Mouse (Mus musculus) stomach, embryonic 15.5 days (tissue): ENCODE results near the gene Strn4. TPM values are rescaled to one million over a fixed set of nuclear protein-coding genes. Genes with fewer than 3 reads are reported as not detected.
A peak's percentile ranks its signal among the peaks of the same experiment; 100 is the strongest.

Experiments used
- ATAC-seq: fragments of 200-750 bp; cut with Nextera tagmentation; 2 replicates; pipeline ENCODE4 v1.8.0; 2017; ENCODE audit warnings: low read depth, moderate number of reproducible peaks, moderate TSS enrichment; ENCODE audit not compliant: insufficient read depth, low FRiP score
- H3K27ac ChIP-seq: fragments of 300-500 bp; sonication (generic); 2 replicates; pipeline ENCODE4 v1.5.1; 2015; ENCODE audit warnings: mild to moderate bottlenecking, inconsistent platforms
- H3K27me3 ChIP-seq: fragments of 300-500 bp; sonication (generic); replicated peaks from 2 replicates; pipeline ENCODE4 v1.6.1; 2015; ENCODE audit warnings: inconsistent platforms
- H3K36me3 ChIP-seq: fragments of 300-500 bp; sonication (generic); 2 replicates; pipeline ENCODE4 v1.6.1; 2015; ENCODE audit warnings: inconsistent platforms
- H3K4me1 ChIP-seq: fragments of 300-500 bp; sonication (generic); 2 replicates; pipeline ENCODE4 v1.6.1; 2015; ENCODE audit warnings: inconsistent platforms
- H3K4me2 ChIP-seq: fragments of 300-500 bp; sonication (generic); 2 replicates; pipeline ENCODE4 v1.6.1; 2015; ENCODE audit warnings: mild to moderate bottlenecking, inconsistent platforms
- H3K4me3 ChIP-seq: fragments of 300-500 bp; sonication (generic); replicated peaks from 2 replicates; pipeline ENCODE4 v1.5.1; 2015; ENCODE audit warnings: inconsistent platforms
- H3K9ac ChIP-seq: fragments of 300-500 bp; sonication (generic); 2 replicates; pipeline ENCODE4 v1.6.1; 2015; ENCODE audit warnings: inconsistent platforms
- H3K9me3 ChIP-seq: fragments of 300-500 bp; sonication (generic); 2 replicates; pipeline ENCODE4 v1.6.1; 2016; ENCODE audit warnings: inconsistent platforms
- WGBS: fragments of 180-500 bp; shearing (Covaris S2); methylation state at CpG from one replicate; pipeline ENCODE4 v1.1.7; 2015; 5-methylcytosine and 5-hydroxymethylcytosine counted together
- polyA plus RNA-seq: library from polyadenylated mRNA; unstranded; fragments of >200 nt; fragmentation: Nextera tagmentation; extraction: Ambion mirVana; gene quantifications from 2 replicates; pipeline ENCODE4 v1.2.1, GENCODE M21; 2015

Gene Strn4
- polyA plus RNA-seq: 87.2 and 89.4 TPM in 2 replicates

DNA sequence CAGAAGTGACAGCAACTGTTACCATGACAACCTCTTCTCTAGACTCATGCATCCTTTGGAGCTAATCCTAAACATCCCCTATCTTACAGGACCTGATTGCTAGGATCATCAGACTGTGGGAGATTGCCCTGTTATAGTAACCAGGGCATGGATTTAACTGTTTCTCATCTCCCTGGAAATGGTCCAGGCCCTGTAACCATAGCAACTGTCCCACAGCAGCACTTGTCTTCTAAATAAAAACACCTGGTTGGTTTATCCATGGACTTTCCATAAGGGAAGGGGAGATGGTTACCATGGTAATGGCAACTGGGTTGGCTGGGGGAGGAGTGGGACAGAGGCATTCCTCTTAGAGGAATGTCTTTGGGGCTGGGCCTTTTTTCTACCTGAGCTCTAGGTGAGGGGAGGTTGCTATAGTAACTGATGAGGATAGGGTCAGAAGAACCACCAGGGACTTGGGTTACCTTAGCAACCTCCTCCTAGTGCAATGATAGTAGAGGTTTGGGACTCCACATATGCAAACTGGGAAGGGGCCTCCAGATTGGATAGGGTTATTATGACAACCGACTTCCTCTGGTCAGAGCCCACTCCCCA lies at the start of gene Strn4:
Gene Strn4 (plus strand): TSS at position 539 of the 591 bp plus-strand sequence.
- WGBS: 6% methylated on average over 1 of the region's 1 CpGs
- 0 out of 2 replicates have a peak, but pooled peaks cover 15% of the 10 kb centered on the region for H3K27me3 ChIP-seq
- H3K27ac ChIP-seq: peak within 1 kb of the TSS; percentile 94
- peaks cover 51% of the 10 kb centered on the region for H3K4me1 ChIP-seq
- H3K4me2 ChIP-seq: peak within 1 kb of the TSS; percentile 89
- peak within 1 kb of the TSS; percentile 99 for H3K9ac ChIP-seq
- no peaks in the 10 kb centered on the region for H3K9me3 ChIP-seq
- peak within 1 kb of the TSS; percentile 88 for H3K4me3 ChIP-seq
- ATAC-seq: no peak
- no peaks in the 10 kb centered on the region for H3K36me3 ChIP-seq

- H3K27ac ChIP-seq: no peak overlapping the region
- H3K4me1 ChIP-seq: peaks cover 4% of the 10 kb centered on the region; the same call in 1 of the 2 replicates
- no peak overlapping the region for H3K9ac ChIP-seq
- no peak overlapping the region for H3K4me2 ChIP-seq
- ATAC-seq: no peak
- no peaks in the 10 kb centered on the region for H3K9me3 ChIP-seq
- H3K4me3 ChIP-seq: no peak overlapping the region
- 49% methylated on average over 2 of the region's 2 CpGs for WGBS
- no peaks in the 10 kb centered on the region for H3K27me3 ChIP-seq
- no peaks in the 10 kb centered on the region for H3K36me3 ChIP-seq
These were observed 49.2 kb upstream of the Strn4 start for GRCm38 (mm10) chr7:16766443-16766842.

DNA sequence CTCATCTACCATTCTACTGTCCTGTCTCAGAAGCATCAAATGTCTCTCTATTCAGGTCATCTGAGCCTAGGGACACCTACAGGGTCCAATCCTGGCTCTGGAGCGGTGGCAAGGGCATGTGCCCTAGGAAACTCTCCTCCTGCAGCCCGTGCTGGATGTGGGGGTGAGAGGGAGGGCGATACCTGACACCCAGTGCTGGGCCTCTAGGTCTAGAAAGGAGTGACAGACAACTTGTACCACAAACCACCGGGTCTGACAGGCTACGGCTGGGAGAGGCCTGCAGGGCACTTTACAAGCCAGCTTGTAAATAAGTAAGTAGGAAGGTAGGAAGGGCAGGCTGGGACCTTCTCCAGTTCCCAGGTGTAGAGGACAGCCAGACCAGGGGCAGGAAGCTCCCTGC lies 39.8 kb upstream of the Strn4 start:
- Histone ChIP-seq H3K27ac (no peak overlapping the region), H3K27me3 (no peaks in the 10 kb centered on the region), H3K36me3 (no peaks in the 10 kb centered on the region), H3K4me1 (peaks cover 4% of the 10 kb centered on the region), H3K9me3 (no peaks in the 10 kb centered on the region), H3K4me2 (no peak overlapping the region), H3K9ac (no peak overlapping the region), H3K4me3 (no peak overlapping the region)
- no peak for ATAC-seq
- 53% methylated on average over 5 of the region's 5 CpGs for WGBS

GRCm38 (mm10) chr7:16780076-16780475 lies 35.6 kb upstream of the Strn4 start:
- Histone ChIP-seq H3K4me3 (no peak overlapping the region), H3K4me1 (peaks cover 25% of the 10 kb centered on the region), H3K36me3 (no peaks in the 10 kb centered on the region), H3K9ac (no peak overlapping the region), H3K27ac (no peak overlapping the region; the same call in 1 of the 2 replicates), H3K9me3 (no peaks in the 10 kb centered on the region), H3K27me3 (no peaks in the 10 kb centered on the region), H3K4me2 (no peak overlapping the region)
- 64% methylated on average over 5 of the region's 5 CpGs for WGBS
- ATAC-seq: no peak

DNA sequence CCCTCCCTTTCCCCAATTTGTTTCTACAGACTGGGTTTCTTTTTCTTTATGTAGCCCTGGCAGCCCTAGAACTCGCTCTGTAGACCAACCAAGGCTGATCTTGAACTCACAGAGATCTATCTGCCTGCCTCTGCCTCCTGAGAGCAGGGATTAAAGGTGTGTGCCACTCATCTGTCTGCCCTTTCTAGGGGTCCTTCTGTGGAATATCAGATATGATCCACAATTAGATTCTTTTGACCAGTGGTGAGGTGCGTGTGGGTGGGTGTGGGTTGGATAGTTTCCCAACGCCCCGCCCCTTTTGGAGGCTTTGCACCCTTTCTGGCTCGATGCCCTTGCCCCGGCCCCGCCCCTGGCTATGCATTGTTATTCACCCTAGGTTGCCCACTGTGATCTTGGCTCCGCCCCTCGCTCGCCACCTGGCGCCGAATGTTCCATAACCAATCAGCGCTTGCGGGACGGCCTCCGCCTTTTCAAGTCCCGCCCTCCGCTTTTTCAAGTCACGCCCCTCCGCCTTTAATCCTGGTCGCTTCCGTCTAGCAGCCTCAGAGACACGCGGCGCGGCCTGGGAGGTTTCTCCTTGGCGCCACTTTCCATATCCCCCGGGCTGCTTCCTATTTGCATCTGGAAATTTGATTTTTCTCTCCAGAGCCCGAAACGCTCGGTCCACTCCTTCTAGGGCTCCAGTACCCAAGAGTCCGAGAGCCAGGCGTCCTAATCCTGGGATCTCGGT lies 34.7 kb upstream of the Strn4 start, which contains the start of gene Slc1a5:
Gene Slc1a5 (plus strand): TSS at position 516 of the 730 bp plus-strand sequence.
- peak within 1 kb of the TSS; percentile 66 for H3K9ac ChIP-seq
- no peaks in the 10 kb centered on the region for H3K9me3 ChIP-seq
- H3K4me1 ChIP-seq: peaks cover 25% of the 10 kb centered on the region
- H3K4me2 ChIP-seq: peak within 1 kb of the TSS; percentile 92
- no peaks in the 10 kb centered on the region for H3K27me3 ChIP-seq
- peak within 1 kb of the TSS; percentile 59 for H3K4me3 ChIP-seq
- WGBS: 4% methylated on average over 34 of the region's 34 CpGs
- H3K36me3 ChIP-seq: no peaks in the 10 kb centered on the region
- peak within 1 kb of the TSS; percentile 60 for H3K27ac ChIP-seq
- peak; percentile 82 for ATAC-seq

- Histone ChIP-seq H3K36me3 (no peaks in the 10 kb centered on the region), H3K4me1 (peaks cover 25% of the 10 kb centered on the region), H3K27ac (peak overlapping the region; percentile 60), H3K9me3 (no peaks in the 10 kb centered on the region), H3K4me3 (peak overlapping the region; percentile 59), H3K4me2 (peak overlapping the region; percentile 92), H3K27me3 (no peaks in the 10 kb centered on the region), H3K9ac (peak overlapping the region; percentile 66)
- WGBS: under 1% methylated on average over 10 of the region's 10 CpGs
- no peak for ATAC-seq
These were observed 34.2 kb upstream of the Strn4 start for GRCm38 (mm10) chr7:16781555-16781815.

- peak overlapping the region; percentile 59 for H3K4me3 ChIP-seq
- H3K27ac ChIP-seq: peak overlapping the region; percentile 60; the same call in 1 of the 2 replicates
- H3K36me3 ChIP-seq: peaks cover 4% of the 10 kb centered on the region; the same call in 1 of the 2 replicates
- peaks cover 25% of the 10 kb centered on the region for H3K4me1 ChIP-seq
- no peak for ATAC-seq
- H3K9me3 ChIP-seq: no peaks in the 10 kb centered on the region
- WGBS: 0% methylated on average over 60 of the region's 60 CpGs
- H3K4me2 ChIP-seq: peak overlapping the region; percentile 92
- peak overlapping the region; percentile 66 for H3K9ac ChIP-seq
- no peaks in the 10 kb centered on the region for H3K27me3 ChIP-seq
These were observed 33.7 kb upstream of the Strn4 start for GRCm38 (mm10) chr7:16781816-16782554.

DNA sequence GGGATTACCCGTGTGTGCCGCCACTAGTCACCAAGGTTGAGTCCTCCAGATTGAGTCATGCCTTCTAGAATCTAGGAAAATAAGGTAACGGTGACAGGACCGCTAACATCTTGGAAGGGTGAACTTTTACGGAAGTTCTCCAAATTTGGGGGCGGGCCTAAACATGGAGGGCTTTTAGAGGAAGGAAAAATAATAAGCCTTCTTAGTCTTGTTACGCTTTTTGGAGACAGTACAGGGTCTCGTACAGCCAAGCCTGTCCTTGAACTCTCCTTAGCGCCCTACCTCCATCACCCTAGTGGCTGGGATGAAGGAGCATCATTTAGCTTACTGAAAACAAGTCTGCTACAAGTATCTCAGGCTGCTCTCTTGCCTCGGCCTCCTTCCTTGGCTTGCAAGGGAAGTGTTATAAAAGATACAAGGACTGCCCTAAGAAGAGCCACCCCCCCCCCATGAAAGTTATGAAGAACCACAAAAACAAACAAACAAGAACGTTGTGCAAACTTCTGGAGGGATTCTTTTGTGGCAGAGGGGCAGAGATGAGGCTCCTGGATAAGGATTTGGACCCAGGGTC lies 33.0 kb upstream of the Strn4 start:
- peak overlapping the region; percentile 59 for H3K4me3 ChIP-seq
- no peaks in the 10 kb centered on the region for H3K9me3 ChIP-seq
- H3K36me3 ChIP-seq: peaks cover 6% of the 10 kb centered on the region
- H3K4me1 ChIP-seq: peaks cover 25% of the 10 kb centered on the region
- peak overlapping the region; percentile 92 for H3K4me2 ChIP-seq
- no peaks in the 10 kb centered on the region for H3K27me3 ChIP-seq
- no peak overlapping the region for H3K27ac ChIP-seq
- peak overlapping the region; percentile 66 for H3K9ac ChIP-seq
- 8% methylated on average over 11 of the region's 11 CpGs for whole genome bisulfite sequencing
- ATAC-seq: no peak

- peaks cover 25% of the 10 kb centered on the region for H3K4me1 ChIP-seq
- no peaks in the 10 kb centered on the region for H3K27me3 ChIP-seq
- H3K36me3 ChIP-seq: peaks cover 11% of the 10 kb centered on the region
- peak overlapping the region; percentile 29 for H3K9ac ChIP-seq
- 29% methylated on average over 10 of the region's 10 CpGs for WGBS
- no peaks in the 10 kb centered on the region for H3K9me3 ChIP-seq
- peak overlapping the region; percentile 63; the same call in 1 of the 2 replicates for H3K27ac ChIP-seq
- H3K4me2 ChIP-seq: peak overlapping the region; percentile 92
- peak overlapping the region; percentile 59 for H3K4me3 ChIP-seq
- peak; percentile 63; the same call in 1 of the 2 replicates for ATAC-seq
These were observed 32.4 kb upstream of the Strn4 start for GRCm38 (mm10) chr7:16783224-16783688.

- WGBS: 41% methylated on average over 17 of the region's 17 CpGs
- Histone ChIP-seq H3K36me3 (peaks cover 12% of the 10 kb centered on the region), H3K4me1 (peaks cover 25% of the 10 kb centered on the region), H3K27ac (peak overlapping the region; percentile 63), H3K9ac (peak overlapping the region; percentile 29), H3K4me3 (peak overlapping the region; percentile 59), H3K27me3 (no peaks in the 10 kb centered on the region), H3K4me2 (peak overlapping the region; percentile 92), H3K9me3 (no peaks in the 10 kb centered on the region)
- no peak for ATAC-seq
These were observed 31.8 kb upstream of the Strn4 start for GRCm38 (mm10) chr7:16783758-16784415.

- Histone ChIP-seq H3K9ac (no peak overlapping the region), H3K9me3 (no peaks in the 10 kb centered on the region), H3K27ac (no peak overlapping the region), H3K27me3 (no peaks in the 10 kb centered on the region), H3K36me3 (peaks cover 12% of the 10 kb centered on the region), H3K4me3 (peak overlapping the region; percentile 59; the same call in 1 of the 2 replicates), H3K4me1 (peaks cover 25% of the 10 kb centered on the region), H3K4me2 (peak overlapping the region; percentile 92)
- 78% methylated on average over 10 of the region's 10 CpGs for WGBS
- ATAC-seq: no peak
These were observed 31.2 kb upstream of the Strn4 start for GRCm38 (mm10) chr7:16784498-16784976.
